In genomic region chr6:72134850-72135515, GRCm38 (mm10) we compare ENCODE assay signal across 15 mouse cellular contexts. TPM values are rescaled to one million over a fixed set of nuclear protein-coding genes. Genes with fewer than 3 reads are reported as not detected.
DNase-seq lines count a peak whose midpoint lies in the region; ATAC-seq and TF ChIP-seq lines count a peak whose summit lies in the region.
"Had no signal": no experiment of that assay in that cellular context is flagged by ENCODE, and none has a peak within 500 bp of the region (broad histone marks: within the 10 kb centered on the region; RNA-seq: fewer than 3 reads in every experiment).

No protein-coding gene starts in this region.

- in situ Hi-C loops in CH12.LX (cut with MboI; ENCODE audit: low pct_ligation_motif_present, low pct_unique_long_range_greater_than_20kb, low sequenced_read_pairs): no loop called here

- no peak for TF ChIP-seq RAD21 in CH12.LX (IDR thresholded peaks at IDR 0.05; ENCODE audit: low read depth, low read length)

- H3K27ac ChIP-seq in heart, embryonic 10.5 days: peak overlapping the region; percentile 2; the same call in 1 of the 2 replicates
- H3K27ac ChIP-seq in CH12.LX (ENCODE audit: insufficient read depth, low read depth): no peak overlapping the region
- 0 out of 2 replicates have a peak overlapping the region, but pooled peaks have one; percentile 51 for H3K27ac ChIP-seq in cortical plate, adult 2 months (ENCODE audit: insufficient read depth, low read length)
- H3K27ac ChIP-seq in liver, embryonic 13.5 days: peak overlapping the region; percentile 91
- H3K27ac ChIP-seq: embryonic facial prominence, embryonic 15.5 days; stomach, embryonic 15.5 days had no signal

- TF ChIP-seq EP300 in CH12.LX (IDR thresholded peaks at IDR 0.05; ENCODE audit: low read length): no peak

- no peak for DNase-seq in heart, embryonic 10.5 days (ENCODE audit: low spot score)
- DNase-seq in heart, postnatal 25 days (ENCODE audit: low spot score): no peak
- no peak for DNase-seq in CH12.LX (ENCODE audit: extremely low read depth)
- DNase-seq in liver, embryonic 13.5 days: peak; percentile 72
- DNase-seq in layer of hippocampus, postnatal 14 days (ENCODE audit: low spot score in 2 of 2): no peak
- DNase-seq in cerebellum, postnatal 4 days (ENCODE audit: low spot score in 2 of 2): no peak
- no peak for DNase-seq in left cerebral cortex, postnatal 4 days
- DNase-seq: cerebellum, postnatal 14 days; gastrocnemius, postnatal 10 days; kidney, adult 11 months; right cerebral cortex, postnatal 14 days had no signal

- TF ChIP-seq CTCF in CH12.LX (conservative IDR thresholded peaks at IDR 0.05 in 1 of 2, IDR thresholded peaks at IDR 0.05 in 1 of 2; ENCODE audit: low read depth in 2 of 2, low read length in 2 of 2): no peak
- no peak for TF ChIP-seq CTCF in cortical plate, adult 2 months (IDR thresholded peaks at IDR 0.05; ENCODE audit: extremely low read depth, insufficient read depth, low read length)

- H3K4me1 ChIP-seq in heart, embryonic 10.5 days: peaks cover 24% of the 10 kb centered on the region
- peaks cover 33 to 58% of the 10 kb centered on the region in 2 experiments for H3K4me1 ChIP-seq in CH12.LX (ENCODE audit: control insufficient read depth in 1 of 2, insufficient read depth in 2 of 2)
- H3K4me1 ChIP-seq in cortical plate, adult 2 months (ENCODE audit: control insufficient read depth, insufficient read depth, low read length): peaks cover 5% of the 10 kb centered on the region
- peaks cover 61% of the 10 kb centered on the region for H3K4me1 ChIP-seq in liver, embryonic 13.5 days (replicated peaks)
- H3K4me1 ChIP-seq: stomach, embryonic 15.5 days had no signal

- 56% methylated on average over 9 of the region's 9 CpGs for WGBS in heart, embryonic 10.5 days
- 37% methylated on average over 9 of the region's 9 CpGs for WGBS in liver, embryonic 13.5 days (ENCODE audit: insufficient replicate concordance)

- no peaks in the 10 kb centered on the region for H3K9me3 ChIP-seq in heart, embryonic 10.5 days
- H3K9me3 ChIP-seq in CH12.LX (replicated peaks; ENCODE audit: low read length): no peaks in the 10 kb centered on the region
- no peaks in the 10 kb centered on the region for H3K9me3 ChIP-seq in liver, embryonic 13.5 days (replicated peaks)
- H3K9me3 ChIP-seq: embryonic facial prominence, embryonic 15.5 days; stomach, embryonic 15.5 days had no signal

- H3K9ac ChIP-seq in CH12.LX (ENCODE audit: insufficient read depth, low read depth): no peak overlapping the region
- peak overlapping the region; percentile 59 for H3K9ac ChIP-seq in liver, embryonic 13.5 days
- H3K9ac ChIP-seq: embryonic facial prominence, embryonic 15.5 days; stomach, embryonic 15.5 days had no signal

- no peaks in the 10 kb centered on the region for H3K27me3 ChIP-seq in heart, embryonic 10.5 days (ENCODE audit: insufficient read depth, poor library complexity, severe bottlenecking)
- no peaks in the 10 kb centered on the region for H3K27me3 ChIP-seq in CH12.LX (replicated peaks)
- H3K27me3 ChIP-seq in liver, embryonic 13.5 days: no peaks in the 10 kb centered on the region
- H3K27me3 ChIP-seq: embryonic facial prominence, embryonic 15.5 days; stomach, embryonic 15.5 days had no signal

- no peaks in the 10 kb centered on the region for H3K79me2 ChIP-seq in CH12.LX (replicated peaks; ENCODE audit: control insufficient read depth, extremely low read depth, insufficient read depth, poor library complexity, severe bottlenecking)

- TF ChIP-seq POLR2A in CH12.LX (IDR thresholded peaks at IDR 0.05; ENCODE audit: low read depth, low read length): no peak
- no peak for TF ChIP-seq POLR2A in cortical plate, adult 2 months (IDR thresholded peaks at IDR 0.05; ENCODE audit: extremely low read depth, insufficient read depth, low read length)

- H3K4me2 ChIP-seq in CH12.LX (ENCODE audit: insufficient read depth, low read depth, poor library complexity, severe bottlenecking): no peak overlapping the region
- peak overlapping the region; percentile 52 for H3K4me2 ChIP-seq in liver, embryonic 13.5 days
- H3K4me2 ChIP-seq: embryonic facial prominence, embryonic 15.5 days; midbrain, embryonic 11.5 days; stomach, embryonic 15.5 days had no signal

- ATAC-seq in liver, embryonic 13.5 days (ENCODE audit: low read depth): peak; percentile 79

- H3K36me3 ChIP-seq in heart, embryonic 10.5 days: peaks cover 66% of the 10 kb centered on the region
- H3K36me3 ChIP-seq in CH12.LX (replicated peaks in 1 of 2; ENCODE audit: control insufficient read depth in 1 of 2, insufficient read depth in 1 of 2, low read length in 1 of 2): peaks cover 16 to 60% of the 10 kb centered on the region in 2 experiments
- H3K36me3 ChIP-seq in liver, embryonic 13.5 days: peaks cover 82% of the 10 kb centered on the region

- intact Hi-C loops in heart, postnatal 25 days (cut with DNase I): no loop called here
- intact Hi-C loops in left cerebral cortex, postnatal 4 days (cut with DNase I): no loop called here

- H3K4me3 ChIP-seq in heart, embryonic 10.5 days: no peak overlapping the region
- H3K4me3 ChIP-seq in CH12.LX (replicated peaks in 1 of 3; ENCODE audit: low read depth in 2 of 3, low read length in 2 of 3, poor library complexity in 1 of 3): no peak overlapping the region
- H3K4me3 ChIP-seq in cortical plate, adult 2 months (ENCODE audit: insufficient read depth, low read length): no peak overlapping the region
- H3K4me3 ChIP-seq in liver, embryonic 13.5 days (replicated peaks): peak overlapping the region; percentile 16; the same call in 1 of the 2 replicates
- H3K4me3 ChIP-seq: embryonic facial prominence, embryonic 15.5 days; stomach, embryonic 15.5 days had no signal

- dilution Hi-C loops in CH12.LX (cut with MboI; ENCODE audit: extremely low pct_ligation_motif_present, extremely low pct_unique_long_range_greater_than_20kb, low sequenced_read_pairs): no loop called here

TF ChIP-seq in CH12.LX, 34 proteins besides CTCF, POLR2A, EP300 and RAD21:
- TF ChIP-seq MAFK (IDR thresholded peaks at IDR 0.05; ENCODE audit: insufficient replicate concordance, low read length) (peak; percentile 4; the same call in 1 of the 2 replicates), SMC3 (IDR thresholded peaks at IDR 0.05; ENCODE audit: low read depth, low read length) (no peak)
TF ChIP-seq in CH12.LX: peak in this region for 1.

RNA-seq across cellular contexts. Expression of gene St3gal5, which starts 37.6 kb away (rescaled TPM):
- polyA plus RNA-seq in heart, embryonic 10.5 days (2016; fragmentation: Nextera tagmentation; extraction: Ambion mirVana): 59.5 and 64.1 TPM in 2 replicates
- total RNA-seq in heart, postnatal 25 days (2021): 10 to 100 TPM; 56.3 to 58.1 TPM
- total RNA-seq in CH12.LX (2012; rRNA removed) (16.0 and 19.8 TPM in 2 replicates), CH12.LX (2014; rRNA removed) (3.4 and 4.0 TPM in 2 replicates)
- polyA plus RNA-seq in CH12.LX (2012; ENCODE audit: insufficient read length, low read depth): 19.3 and 21.4 TPM in 2 replicates
- 126 and 133 TPM in 2 replicates for polyA plus RNA-seq in cortical plate, adult 2 months (2012; rRNA removed)
- 179 and 192 TPM in 2 replicates for polyA plus RNA-seq in liver, embryonic 13.5 days (2015; fragmentation: Nextera tagmentation; extraction: Ambion mirVana)
- total RNA-seq in layer of hippocampus, postnatal 14 days (2021): 10 to 100 TPM; 87.4 to 95.9 TPM
- 10 to 100 TPM; 55.3 to 63.6 TPM for total RNA-seq in left cerebral cortex, postnatal 4 days (2021)
